Mouse (Mus musculus) lung, postnatal 4 days (tissue): ENCODE measurements around the gene Irgm1.
"Not testable (repeated sequence)": the region's sequence is repeated elsewhere in the genome, so short reads cannot be mapped to it uniquely, and the experiment has no call there.

Source experiments
- DNase-seq, 2 experiments: peaks; one replicate each; pipeline ENCODE4 v3.0.0; 2021

Irgm1 gene

GRCm38 (mm10) chr11:48833078-48833730, 38.3 kb downstream of the Irgm1 start:
- no peak for DNase-seq

GRCm38 (mm10) chr11:48831273-48831672, 40.2 kb downstream of the Irgm1 start:
- no peak for DNase-seq

GRCm38 (mm10) chr11:48830279-48830678, 41.2 kb downstream of the Irgm1 start:
- no peak for DNase-seq

GRCm38 (mm10) chr11:48827926-48828325, 43.6 kb downstream of the Irgm1 start:
- no peak for DNase-seq

GRCm38 (mm10) chr11:48826752-48827096, 44.8 kb downstream of the Irgm1 start:
- DNase-seq: no peak

GRCm38 (mm10) chr11:48825979-48826751, 45.3 kb downstream of the Irgm1 start, which contains the start of the genes Trim7 and Gm12184:
Gene Trim7 (plus strand): TSS chr11:48826140.
Gene Gm12184 (minus strand): TSS chr11:48826655.
- peak in 1 of 2 experiments; percentile 60 for DNase-seq

GRCm38 (mm10) chr11:48824311-48824830, 47.1 kb downstream of the Irgm1 start:
- DNase-seq: no peak

GRCm38 (mm10) chr11:48823536-48823972, 47.9 kb downstream of the Irgm1 start:
- DNase-seq: peak; percentile 42 to 70

- DNase-seq: no peak
Observed at GRCm38 (mm10) chr11:48822768-48823512, 48.5 kb downstream of the Irgm1 start.

- DNase-seq: not testable (repeated sequence)
Observed at GRCm38 (mm10) chr11:48821299-48821698, 50.2 kb downstream of the Irgm1 start.

GRCm38 (mm10) chr11:48820308-48820674, 51.2 kb downstream of the Irgm1 start:
- DNase-seq: no peak

- DNase-seq: no peak
Observed at GRCm38 (mm10) chr11:48819614-48820307, 51.7 kb downstream of the Irgm1 start.

- DNase-seq: peak; percentile 72 to 88
Observed at GRCm38 (mm10) chr11:48818346-48818745, 53.1 kb downstream of the Irgm1 start.

GRCm38 (mm10) chr11:48817794-48818193, 53.7 kb downstream of the Irgm1 start:
- no peak for DNase-seq

- DNase-seq: peak; percentile 99 to 100
Observed at GRCm38 (mm10) chr11:48816800-48817665, 54.5 kb downstream of the Irgm1 start, which contains the start of gene Trim41. Gene Trim41 (minus strand): TSS chr11:48817353.

- DNase-seq: peak; percentile 60 to 69
Observed at GRCm38 (mm10) chr11:48816281-48816781, 55.2 kb downstream of the Irgm1 start.

- DNase-seq: peak in 1 of 2 experiments; percentile 26
Observed at GRCm38 (mm10) chr11:48815851-48816250, 55.6 kb downstream of the Irgm1 start.

GRCm38 (mm10) chr11:48813782-48814181, 57.7 kb downstream of the Irgm1 start:
- no peak for DNase-seq
